11 mouse cellular contexts compared by ENCODE assay signal in the genomic region with DNA sequence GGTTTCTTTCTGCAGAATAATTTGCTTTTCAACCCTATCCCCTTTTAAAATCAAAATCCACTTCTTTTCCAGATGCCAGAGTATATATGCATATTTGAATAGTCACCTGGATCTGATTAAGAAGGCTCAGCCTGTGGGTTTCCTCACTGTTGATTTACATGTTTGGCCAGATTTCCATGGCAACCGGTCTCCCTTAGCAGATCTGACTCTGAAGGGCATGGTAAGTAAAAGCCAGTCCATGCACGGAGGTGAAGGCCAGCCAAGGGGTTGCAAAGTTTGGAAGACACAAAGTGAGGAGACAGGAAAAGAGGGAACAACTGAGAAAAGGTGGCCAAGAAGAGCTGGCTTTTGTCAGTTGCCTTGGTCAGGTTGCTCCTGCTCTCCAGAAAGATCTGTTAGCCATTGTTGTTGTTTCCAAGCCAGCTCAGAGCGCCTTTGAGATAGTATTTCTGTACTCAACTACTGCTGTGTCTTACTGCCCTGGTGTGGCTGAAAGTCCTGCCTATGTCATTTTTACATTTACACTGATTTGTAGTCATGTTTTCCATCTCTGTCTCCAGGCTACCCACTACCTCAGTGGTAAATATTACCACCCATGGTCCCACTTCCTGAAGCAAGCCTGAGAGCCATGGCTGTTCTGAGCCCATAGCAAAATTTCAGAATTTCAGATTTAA.
DNase-seq lines count a peak whose midpoint lies in the region; ATAC-seq and TF ChIP-seq lines count a peak whose summit lies in the region.
"Had no signal": no experiment of that assay in that cellular context is flagged by ENCODE, and none has a peak within 500 bp of the region (broad histone marks: within the 10 kb centered on the region; RNA-seq: fewer than 3 reads in every experiment).

No protein-coding gene starts in this region.

- H3K9ac ChIP-seq in lung, embryonic 15.5 days, result no peak overlapping the region
- H3K9ac ChIP-seq in limb, embryonic 14.5 days (ENCODE audit: low read depth, low read length, severe bottlenecking), result no peak overlapping the region
- H3K9ac ChIP-seq: liver, embryonic 14.5 days had no signal

- H3K27me3 ChIP-seq in lung, embryonic 15.5 days, result no peaks in the 10 kb centered on the region
- no peaks in the 10 kb centered on the region for H3K27me3 ChIP-seq in embryonic facial prominence, embryonic 10.5 days (replicated peaks; ENCODE audit: low read depth, poor library complexity, severe bottlenecking)
- no peaks in the 10 kb centered on the region for H3K27me3 ChIP-seq in limb, embryonic 14.5 days (ENCODE audit: control insufficient read depth, insufficient read depth, low read length)

- H3K4me2 ChIP-seq in lung, embryonic 15.5 days, result no peak overlapping the region
- no peak overlapping the region for H3K4me2 ChIP-seq in limb, embryonic 14.5 days (replicated peaks; ENCODE audit: low read depth, low read length, severe bottlenecking)

- TF ChIP-seq POLR2A in limb, embryonic 14.5 days (IDR thresholded peaks at IDR 0.05; ENCODE audit: borderline replicate concordance, extremely low read depth, insufficient read depth, insufficient read length), result no peak

- H3K36me3 ChIP-seq in lung, embryonic 15.5 days, result no peaks in the 10 kb centered on the region
- no peaks in the 10 kb centered on the region for H3K36me3 ChIP-seq in embryonic facial prominence, embryonic 10.5 days (replicated peaks)
- H3K36me3 ChIP-seq in limb, embryonic 14.5 days (ENCODE audit: control insufficient read depth, insufficient read depth, low read length), result no peaks in the 10 kb centered on the region

- no peaks in the 10 kb centered on the region for H3K9me3 ChIP-seq in lung, embryonic 15.5 days
- no peaks in the 10 kb centered on the region for H3K9me3 ChIP-seq in embryonic facial prominence, embryonic 10.5 days
- no peaks in the 10 kb centered on the region for H3K9me3 ChIP-seq in limb, embryonic 14.5 days (ENCODE audit: control insufficient read depth, low read length)

- peak overlapping the region; percentile 45; the same call in 1 of the 2 replicates for H3K27ac ChIP-seq in lung, embryonic 15.5 days
- H3K27ac ChIP-seq in embryonic facial prominence, embryonic 10.5 days (replicated peaks), result peak overlapping the region; percentile 79
- peak overlapping the region; percentile 70 for H3K27ac ChIP-seq in limb, embryonic 14.5 days (replicated peaks; ENCODE audit: low read depth, low read length)
- H3K27ac ChIP-seq: liver, embryonic 14.5 days had no signal

- ATAC-seq in lung, embryonic 15.5 days (ENCODE audit: borderline replicate concordance, extremely low read depth, low FRiP score, low TSS enrichment), result no peak
- ATAC-seq in limb, embryonic 14.5 days (ENCODE audit: low FRiP score, low read depth), result peak; percentile 90
- ATAC-seq in megakaryocyte, adult 5-6 weeks (ENCODE audit: poor library complexity, severe bottlenecking), result no peak
- ATAC-seq: intestine, embryonic 16.5 days had no signal

- no peak for DNase-seq in lung, postnatal 25 days (ENCODE audit: low spot score)
- DNase-seq in adrenal gland, postnatal 14 days, result peak; percentile 42
- DNase-seq in embryonic facial prominence, embryonic 10.5 days (ENCODE audit: low spot score), result peak; percentile 76
- DNase-seq in limb, embryonic 14.5 days (ENCODE audit: low spot score), result peak; percentile 86
- no peak for DNase-seq in urinary bladder, postnatal 14 days (ENCODE audit: low spot score)
- no peak for DNase-seq in ovary, adult 18-20 months (ENCODE audit: low spot score)
- DNase-seq: layer of hippocampus, adult 9-11 months had no signal

- no peak overlapping the region for H3K4me3 ChIP-seq in lung, embryonic 15.5 days
- H3K4me3 ChIP-seq in embryonic facial prominence, embryonic 10.5 days, result no peak overlapping the region
- no peak overlapping the region for H3K4me3 ChIP-seq in limb, embryonic 14.5 days (replicated peaks; ENCODE audit: low read length)

- no peaks in the 10 kb centered on the region for H3K4me1 ChIP-seq in lung, embryonic 15.5 days
- peaks cover 43% of the 10 kb centered on the region for H3K4me1 ChIP-seq in embryonic facial prominence, embryonic 10.5 days
- peaks cover 30% of the 10 kb centered on the region for H3K4me1 ChIP-seq in limb, embryonic 14.5 days (ENCODE audit: control insufficient read depth, insufficient read depth, low read length)

- WGBS in lung, embryonic 15.5 days, result 60% methylated on average over 3 of the region's 3 CpGs
- 60% methylated on average over 3 of the region's 3 CpGs for WGBS in embryonic facial prominence, embryonic 10.5 days
- WGBS in limb, embryonic 14.5 days, result 42% methylated on average over 3 of the region's 3 CpGs

Comparison
In these comparisons a context has a peak if more than half of its experiments do, and no peak if none do; other contexts are left out.
1. DNase-seq: peak in adrenal gland, postnatal 14 days (single experiment), embryonic facial prominence, embryonic 10.5 days (single experiment) and limb, embryonic 14.5 days (single experiment); none in lung, postnatal 25 days (single experiment), urinary bladder, postnatal 14 days (single experiment) and ovary, adult 18-20 months (single experiment).
2. Peak in every context shown above with its lines, with median percentiles within 50 percentile points of each other: H3K27ac ChIP-seq.